Mouse (Mus musculus) bone marrow macrophage, adult 2 months (primary cell): ENCODE results near the gene Mms19. TPM values are rescaled to one million over a fixed set of nuclear protein-coding genes. Genes with fewer than 3 reads are reported as not detected.
A peak's percentile ranks its signal among the peaks of the same experiment; 100 is the strongest.

Source experiments
- H3K27ac ChIP-seq: 2 replicates; pipeline ENCODE4 v1.5.1; 2012; ENCODE audit warnings: low read depth, low read length; ENCODE audit not compliant: insufficient read depth
- H3K4me1 ChIP-seq: 2 replicates; pipeline ENCODE4 v1.6.1; 2012; ENCODE audit warnings: low read length; ENCODE audit not compliant: control insufficient read depth, insufficient read depth
- H3K4me3 ChIP-seq: 2 replicates; pipeline ENCODE4 v1.5.1; 2012; ENCODE audit warnings: mild to moderate bottlenecking, low read length, moderate library complexity; ENCODE audit not compliant: insufficient read depth
- CTCF ChIP-seq: IDR thresholded peaks from 2 replicates; pipeline ENCODE4 v1.5.1; 2012; ENCODE audit warnings: low read depth, mild to moderate bottlenecking, low read length, moderate library complexity
- POLR2A ChIP-seq: IDR thresholded peaks from 2 replicates; pipeline ENCODE4 v1.6.1; 2012; ENCODE audit warnings: mild to moderate bottlenecking, low read depth, low read length, borderline replicate concordance
- polyA plus RNA-seq: library from polyadenylated mRNA; stranded (reverse); fragments of >200 nt; gene quantifications from 2 replicates; pipeline ENCODE4 v1.2.4, GENCODE M21; 2012; ENCODE audit not compliant: missing spikeins, insufficient read depth, insufficient read length

Gene Mms19
- polyA plus RNA-seq, 1 experiment = 57.0 TPM

- Histone ChIP-seq H3K4me3 (peak overlapping the region; percentile 87), H3K4me1 (peaks cover 25% of the 10 kb centered on the region), H3K27ac (peak overlapping the region; percentile 75)
- TF ChIP-seq POLR2A (no peak), CTCF (no peak)
Measured at GRCm38 (mm10) chr19:41913774-41914591, 67.0 kb downstream of the Mms19 start.

GRCm38 (mm10) chr19:41912121-41913080 lies 68.6 kb downstream of the Mms19 start:
- H3K27ac ChIP-seq = peak overlapping the region; percentile 75
- H3K4me3 ChIP-seq = peak overlapping the region; percentile 87
- TF ChIP-seq POLR2A (no peak), CTCF (no peak)
- H3K4me1 ChIP-seq = peaks cover 33% of the 10 kb centered on the region

DNA sequence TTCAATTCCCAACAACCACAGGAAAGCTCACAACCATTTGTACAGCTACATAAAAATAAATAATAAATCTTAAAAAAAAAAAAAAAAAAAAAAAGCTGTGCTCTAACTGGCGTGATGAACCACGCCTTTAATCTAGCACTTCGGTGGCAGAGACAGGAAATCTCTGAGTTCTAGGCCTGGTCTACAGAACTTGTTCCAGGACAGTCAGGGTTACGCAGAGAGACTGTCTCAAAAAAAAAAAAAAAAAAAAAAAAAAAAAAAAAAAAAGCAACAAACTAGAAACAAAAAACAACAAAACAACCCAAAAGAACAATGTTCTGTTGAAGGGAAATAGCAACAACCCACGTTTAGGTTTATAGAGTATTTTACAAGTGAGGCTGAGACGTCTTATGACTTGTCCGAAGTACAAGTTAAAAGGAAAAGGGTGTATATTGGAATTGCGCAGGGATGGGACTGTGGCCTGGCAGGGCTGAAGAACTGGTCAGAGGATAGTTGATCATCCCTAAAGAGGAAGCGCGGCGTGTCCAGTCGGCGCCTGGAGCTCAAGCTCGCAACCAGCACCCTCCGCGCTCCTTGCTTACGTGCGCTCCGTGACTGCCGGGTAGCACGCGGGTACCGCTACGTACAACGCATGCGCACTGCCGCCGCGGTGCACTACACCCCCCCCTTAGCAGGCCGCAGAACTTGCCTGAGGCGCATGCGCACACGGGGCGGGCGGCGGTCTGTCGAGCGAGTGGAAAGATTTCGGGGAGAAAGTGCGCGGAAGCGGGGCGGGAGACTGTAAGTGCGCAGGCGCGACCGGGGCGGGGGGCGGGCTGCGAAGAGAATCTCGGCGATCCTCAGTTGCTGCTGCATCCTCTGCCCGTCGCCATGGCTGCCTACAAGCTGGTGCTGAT lies 69.5 kb downstream of the Mms19 start, which contains the start of gene Pgam1:
Gene Pgam1 (plus strand): TSS at position 746 of the 896 bp plus-strand sequence.
- H3K27ac ChIP-seq = peak within 1 kb of the TSS; percentile 75
- peaks cover 35% of the 10 kb centered on the region for H3K4me1 ChIP-seq
- TF ChIP-seq CTCF (no peak), POLR2A (no peak)
- H3K4me3 ChIP-seq = peak within 1 kb of the TSS; percentile 87

GRCm38 (mm10) chr19:41910396-41910795 lies 70.6 kb downstream of the Mms19 start:
- Histone ChIP-seq H3K4me1 (peaks cover 32% of the 10 kb centered on the region), H3K27ac (peak overlapping the region; percentile 16; the same call in 1 of the 2 replicates), H3K4me3 (no peak overlapping the region)
- TF ChIP-seq POLR2A (no peak), CTCF (no peak)

DNA sequence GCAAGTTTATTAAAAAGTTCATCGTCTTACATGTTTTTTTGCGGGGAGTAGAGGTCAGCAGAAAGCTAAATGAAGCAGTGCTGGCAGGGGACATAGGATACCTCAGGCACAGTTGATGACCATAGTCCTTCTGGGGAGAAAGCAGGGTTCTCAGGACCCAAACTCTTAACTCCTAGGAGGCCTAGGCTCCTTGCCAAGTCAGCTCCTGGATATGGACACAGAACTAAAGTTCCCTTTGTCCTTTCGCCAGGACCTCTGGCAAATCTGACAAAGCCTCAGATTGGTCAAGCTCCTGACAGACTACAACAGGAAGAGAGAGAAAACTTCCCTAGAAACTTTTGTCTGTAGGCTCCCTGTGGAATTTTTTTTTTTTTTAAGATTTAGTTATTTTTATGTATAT lies 72.2 kb downstream of the Mms19 start:
- TF ChIP-seq CTCF (no peak), POLR2A (no peak)
- Histone ChIP-seq H3K27ac (no peak overlapping the region), H3K4me1 (peaks cover 25% of the 10 kb centered on the region), H3K4me3 (no peak overlapping the region)

DNA sequence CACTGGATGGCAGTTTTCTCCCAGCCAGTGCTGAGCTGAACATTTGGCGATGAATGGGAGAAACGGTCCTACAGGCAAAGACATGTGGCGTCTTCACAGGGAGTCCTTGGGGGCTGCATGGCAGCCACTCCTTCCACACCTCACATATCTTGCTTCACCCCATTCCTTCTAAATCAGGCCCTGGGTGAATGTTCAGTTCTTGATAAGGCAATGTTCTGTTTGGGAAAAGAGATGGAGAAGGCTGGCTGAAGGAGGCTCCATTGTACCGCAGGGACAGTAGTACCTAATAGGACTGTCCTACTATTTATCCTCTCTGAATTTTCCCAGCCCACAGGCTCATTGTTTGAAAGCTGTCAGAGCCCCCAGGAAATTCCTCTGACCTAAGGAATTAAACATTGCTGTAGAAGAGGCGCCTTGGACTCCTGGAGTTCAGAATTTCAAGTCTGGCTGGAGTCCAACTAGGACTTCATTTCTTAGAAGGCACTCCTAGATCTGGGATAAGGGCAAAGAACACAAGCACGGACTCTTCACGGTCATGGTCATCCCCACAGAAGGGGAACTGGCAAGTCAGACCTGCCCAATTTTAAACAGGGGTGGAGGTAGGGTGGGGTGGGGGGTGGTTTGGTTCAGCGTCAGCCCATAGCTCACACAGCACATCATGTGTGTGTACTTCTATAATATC lies 73.7 kb downstream of the Mms19 start:
- H3K27ac ChIP-seq = no peak overlapping the region

DNA sequence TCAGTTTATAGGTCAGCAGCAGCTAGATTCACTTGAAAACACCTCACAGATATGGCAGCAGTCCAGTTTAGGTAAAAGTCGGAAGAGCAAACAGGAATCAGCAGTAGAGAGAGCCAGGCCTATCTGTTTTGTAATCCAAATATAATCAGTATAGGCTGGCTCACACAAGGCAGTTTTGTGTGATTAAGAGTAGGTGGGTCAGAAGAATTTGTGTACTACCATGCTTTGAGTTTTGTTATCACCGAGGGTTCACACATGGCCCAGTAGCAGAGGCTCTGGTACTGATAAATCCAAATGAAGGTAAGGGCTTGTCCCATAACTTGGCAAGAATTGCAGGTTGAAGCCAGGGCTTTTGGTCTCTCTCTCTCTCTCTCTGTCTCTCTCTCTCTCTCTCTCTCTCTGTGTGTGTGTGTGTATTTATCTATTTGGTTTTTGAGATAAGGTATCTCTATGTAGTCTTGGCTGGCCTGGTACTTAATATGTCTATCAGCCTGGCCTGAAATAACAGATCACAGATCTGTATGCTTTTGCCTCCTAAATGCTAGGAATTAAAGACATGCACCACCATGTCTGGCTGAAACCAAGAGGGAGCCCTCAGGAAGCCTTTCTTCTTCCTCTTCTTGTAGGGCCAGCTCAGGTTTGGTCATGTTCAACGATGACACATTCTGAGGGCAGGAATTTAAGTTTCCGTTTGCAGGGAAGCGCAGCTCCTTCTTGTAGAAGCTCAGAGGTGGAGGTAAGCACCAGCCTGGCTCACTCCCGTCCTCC lies 74.5 kb downstream of the Mms19 start:
- Histone ChIP-seq H3K4me3 (no peak overlapping the region), H3K27ac (no peak overlapping the region), H3K4me1 (peaks cover 29% of the 10 kb centered on the region)
- TF ChIP-seq POLR2A (no peak), CTCF (no peak)

More for the DNA sequence above, 73.7 kb downstream of the Mms19 start:
- Histone ChIP-seq H3K4me1 (peaks cover 25% of the 10 kb centered on the region), H3K4me3 (no peak overlapping the region)
- no peak for TF ChIP-seq CTCF
- TF ChIP-seq POLR2A = no peak

DNA sequence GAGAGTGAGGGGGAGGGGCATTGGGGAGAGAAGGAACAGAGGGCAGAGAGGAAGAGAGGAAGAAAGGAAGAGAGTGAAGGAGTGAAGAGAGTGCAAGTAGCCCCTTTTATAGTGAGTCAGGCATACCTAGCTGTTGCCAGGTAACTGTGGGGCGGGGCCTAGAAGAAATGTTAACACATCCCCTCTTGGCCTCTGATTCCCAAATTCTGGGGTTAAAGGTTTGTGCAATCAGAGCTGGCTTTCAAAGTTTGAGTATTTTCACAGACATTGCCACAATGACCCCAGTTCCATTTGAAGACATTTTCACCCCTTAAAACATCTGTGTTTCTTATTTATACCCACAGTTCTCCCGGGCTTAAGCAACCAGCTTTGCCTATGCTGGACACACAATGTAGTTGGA lies 75.7 kb downstream of the Mms19 start:
- no peak overlapping the region for H3K4me3 ChIP-seq
- TF ChIP-seq CTCF (no peak), POLR2A (no peak)
- H3K27ac ChIP-seq = no peak overlapping the region
- peaks cover 36% of the 10 kb centered on the region for H3K4me1 ChIP-seq
